Mouse (Mus musculus): ENCODE measurements around the gene Grap. TPM values are rescaled to one million over a fixed set of nuclear protein-coding genes. Genes with fewer than 3 reads are reported as not detected.
"Not testable (repeated sequence)": the region's sequence is repeated elsewhere in the genome, so short reads cannot be mapped to it uniquely, and the experiment has no call there.

Gene Grap
- polyA plus RNA-seq, 1 experiment from 2014 or later: 4.8 TPM

GRCm38 (mm10) chr11:61639601-61640177 lies 13.4 kb upstream of the Grap start:
- Histone ChIP-seq H3K4me2 (no peak overlapping the region), H3K36me3 (no peaks in the 10 kb centered on the region), H3K4me3 (replicated peaks) (no peak overlapping the region), H3K9ac (no peak overlapping the region), H3K27ac (no peak overlapping the region), H3K4me1 (replicated peaks) (no peaks in the 10 kb centered on the region; the same call in 1 of the 2 replicates), H3K9me3 (replicated peaks) (no peaks in the 10 kb centered on the region), H3K27me3 (peaks cover 22% of the 10 kb centered on the region)
- DNase-seq (no peak), ATAC-seq (ENCODE audit: low read depth) (no peak)
- 78% methylated on average over 6 of the region's 6 CpGs for WGBS (ENCODE audit: insufficient replicate concordance)

DNA sequence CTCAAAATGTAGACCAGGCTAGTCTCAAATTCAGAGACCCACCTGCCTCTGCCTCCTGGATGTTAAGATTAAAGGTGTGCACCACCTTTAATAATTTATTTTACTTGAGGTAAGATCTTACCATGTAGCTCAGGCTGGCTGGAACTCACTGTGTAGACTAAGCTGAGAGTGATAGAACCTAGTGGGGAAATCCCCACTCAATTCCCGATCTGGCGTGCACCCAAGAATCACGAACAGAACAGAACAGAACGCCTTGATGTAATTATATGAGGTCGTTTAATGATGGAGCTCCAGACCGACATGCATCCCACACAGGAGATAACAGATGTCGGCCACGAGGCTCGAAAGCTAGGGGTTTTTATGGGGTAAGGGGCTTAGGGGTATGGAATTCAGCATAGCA lies 12.5 kb upstream of the Grap start:
- DNase-seq: not testable (repeated sequence)

DNA sequence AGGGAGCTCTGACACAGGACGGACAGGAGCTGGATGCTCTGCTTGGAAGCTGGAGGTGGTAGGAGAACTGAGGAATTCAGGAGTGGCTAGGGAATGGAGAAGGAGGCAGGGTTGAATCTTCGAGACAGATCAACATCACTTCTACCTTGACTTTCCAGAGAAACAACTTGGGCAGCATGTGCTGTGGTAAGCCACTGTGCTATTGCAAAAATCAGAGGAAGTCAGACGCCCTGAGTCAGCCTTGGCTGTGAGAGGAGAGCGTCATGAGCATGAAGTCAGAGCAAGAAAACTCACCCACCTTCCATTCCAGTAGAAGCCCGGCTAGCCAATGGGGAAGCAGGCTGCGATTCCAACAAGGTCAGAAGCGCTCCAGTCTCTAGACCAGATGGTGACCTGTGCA lies 11.0 kb upstream of the Grap start:
- H3K9me3 ChIP-seq (replicated peaks): no peaks in the 10 kb centered on the region
- DNase-seq (no peak), ATAC-seq (ENCODE audit: low read depth) (no peak)
- H3K4me1 ChIP-seq (replicated peaks): no peaks in the 10 kb centered on the region; the same call in 1 of the 2 replicates
- no peak overlapping the region for H3K4me3 ChIP-seq (replicated peaks)
- no peaks in the 10 kb centered on the region for H3K36me3 ChIP-seq
- WGBS (ENCODE audit: insufficient replicate concordance): 46% methylated on average over 7 of the region's 7 CpGs
- no peak overlapping the region for H3K9ac ChIP-seq
- peaks cover 17% of the 10 kb centered on the region; the same call in 1 of the 2 replicates for H3K27me3 ChIP-seq
- no peak overlapping the region for H3K27ac ChIP-seq
- no peak overlapping the region for H3K4me2 ChIP-seq

More for the DNA sequence above, 12.5 kb upstream of the Grap start:
- H3K9me3 ChIP-seq (replicated peaks); H3K9ac ChIP-seq; H3K27ac ChIP-seq; ATAC-seq (ENCODE audit: low read depth); H3K36me3 ChIP-seq; H3K4me2 ChIP-seq; H3K4me1 ChIP-seq (replicated peaks); H3K4me3 ChIP-seq (replicated peaks): not testable (repeated sequence)
- H3K27me3 ChIP-seq: peaks cover 17% of the 10 kb centered on the region
- 63% methylated on average over 9 of the region's 9 CpGs for WGBS (ENCODE audit: insufficient replicate concordance)

- no peaks in the 10 kb centered on the region; the same call in 1 of the 2 replicates for H3K4me1 ChIP-seq (replicated peaks)
- H3K9me3 ChIP-seq (replicated peaks): no peaks in the 10 kb centered on the region
- ATAC-seq (ENCODE audit: low read depth) (no peak), DNase-seq (no peak)
- no peak overlapping the region for H3K27ac ChIP-seq
- no peaks in the 10 kb centered on the region for H3K36me3 ChIP-seq
- peaks cover 10% of the 10 kb centered on the region; the same call in 1 of the 2 replicates for H3K27me3 ChIP-seq
- 56% methylated on average over 5 of the region's 5 CpGs for WGBS (ENCODE audit: insufficient replicate concordance)
- H3K9ac ChIP-seq: no peak overlapping the region
- no peak overlapping the region for H3K4me2 ChIP-seq
- H3K4me3 ChIP-seq (replicated peaks): no peak overlapping the region
Measured at GRCm38 (mm10) chr11:61643184-61643961, 9.7 kb upstream of the Grap start.

- Histone ChIP-seq H3K4me3 (replicated peaks) (no peak overlapping the region), H3K9ac (no peak overlapping the region)
- no peak for DNase-seq
Measured at GRCm38 (mm10) chr11:61644576-61645326, 8.3 kb upstream of the Grap start.

GRCm38 (mm10) chr11:61645357-61645857 lies 7.7 kb upstream of the Grap start:
- no peak overlapping the region for H3K4me2 ChIP-seq
- H3K4me3 ChIP-seq (replicated peaks): no peak overlapping the region
- H3K9ac ChIP-seq: no peak overlapping the region
- DNase-seq: no peak
- H3K36me3 ChIP-seq: no peaks in the 10 kb centered on the region
- H3K27me3 ChIP-seq: 0 out of 2 replicates have a peak, but pooled peaks cover 4% of the 10 kb centered on the region
- WGBS (ENCODE audit: insufficient replicate concordance): 55% methylated on average over 5 of the region's 5 CpGs
- H3K27ac ChIP-seq: no peak overlapping the region
- no peaks in the 10 kb centered on the region; the same call in 1 of the 2 replicates for H3K4me1 ChIP-seq (replicated peaks)
- H3K9me3 ChIP-seq (replicated peaks): no peaks in the 10 kb centered on the region
- no peak for ATAC-seq (ENCODE audit: low read depth)

More at GRCm38 (mm10) chr11:61644576-61645326, 8.3 kb upstream of the Grap start:
- ATAC-seq (ENCODE audit: low read depth): no peak
- H3K4me1 ChIP-seq (replicated peaks): no peaks in the 10 kb centered on the region; the same call in 1 of the 2 replicates
- H3K27me3 ChIP-seq: 0 out of 2 replicates have a peak, but pooled peaks cover 5% of the 10 kb centered on the region
- H3K4me2 ChIP-seq: no peak overlapping the region
- no peak overlapping the region for H3K27ac ChIP-seq
- 58% methylated on average over 11 of the region's 11 CpGs for WGBS (ENCODE audit: insufficient replicate concordance)
- no peaks in the 10 kb centered on the region for H3K9me3 ChIP-seq (replicated peaks)
- H3K36me3 ChIP-seq: no peaks in the 10 kb centered on the region

GRCm38 (mm10) chr11:61646499-61647039 lies 6.5 kb upstream of the Grap start:
- DNase-seq (no peak), ATAC-seq (ENCODE audit: low read depth) (no peak)
- Histone ChIP-seq H3K27ac (no peak overlapping the region), H3K27me3 (0 out of 2 replicates have a peak, but pooled peaks cover 4% of the 10 kb centered on the region), H3K36me3 (no peaks in the 10 kb centered on the region), H3K4me1 (replicated peaks) (no peaks in the 10 kb centered on the region; the same call in 1 of the 2 replicates), H3K4me3 (replicated peaks) (no peak overlapping the region), H3K9ac (no peak overlapping the region), H3K4me2 (no peak overlapping the region), H3K9me3 (replicated peaks) (no peaks in the 10 kb centered on the region)
- 52% methylated on average over 2 of the region's 2 CpGs for WGBS (ENCODE audit: insufficient replicate concordance)

DNA sequence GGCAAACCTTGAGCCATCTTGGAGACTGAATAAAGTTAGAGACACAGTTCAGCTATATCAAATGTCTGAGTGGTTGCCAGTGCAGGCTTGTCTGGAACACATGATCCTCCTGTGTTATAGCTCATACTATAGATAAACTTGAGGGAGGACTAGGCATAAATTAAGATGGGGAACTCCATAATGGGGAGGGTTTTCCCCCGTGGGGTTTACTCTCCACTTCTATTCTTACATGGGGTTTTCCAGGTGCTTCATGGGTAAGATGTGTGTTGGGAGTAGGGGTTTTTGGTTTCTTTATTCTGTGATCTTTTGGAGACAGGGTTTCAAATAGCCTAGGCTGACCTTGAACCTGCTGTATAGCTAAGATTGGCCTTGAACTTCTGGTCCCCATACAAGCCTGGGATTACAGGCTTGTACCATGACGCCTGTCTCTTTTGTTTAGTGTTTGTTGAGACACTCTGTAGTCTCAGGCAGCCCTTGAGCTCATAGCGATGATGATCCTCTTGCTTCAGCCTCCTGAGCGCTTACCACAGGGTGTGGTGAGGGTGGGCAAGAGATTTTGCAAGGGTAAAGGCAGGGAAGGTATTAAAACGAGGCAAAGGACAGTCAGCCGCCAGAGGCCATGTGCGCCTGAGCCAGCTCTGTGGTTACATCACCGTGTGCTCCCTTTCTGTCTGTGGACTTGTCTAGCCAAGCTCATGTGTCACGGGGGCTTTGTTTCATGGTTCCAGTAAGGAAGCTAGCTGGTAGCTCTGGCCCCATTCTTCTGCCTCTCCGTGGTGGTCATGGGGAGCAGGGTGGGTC lies 5.8 kb upstream of the Grap start:
- Histone ChIP-seq H3K9me3 (replicated peaks) (no peaks in the 10 kb centered on the region), H3K9ac (no peak overlapping the region), H3K27me3 (no peaks in the 10 kb centered on the region), H3K4me1 (replicated peaks) (no peaks in the 10 kb centered on the region; the same call in 1 of the 2 replicates), H3K4me2 (no peak overlapping the region), H3K36me3 (no peaks in the 10 kb centered on the region), H3K27ac (no peak overlapping the region), H3K4me3 (replicated peaks) (no peak overlapping the region)
- 43% methylated on average over 10 of the region's 10 CpGs for WGBS (ENCODE audit: insufficient replicate concordance)
- ATAC-seq (ENCODE audit: low read depth) (no peak), DNase-seq (no peak)

- no peaks in the 10 kb centered on the region for H3K27me3 ChIP-seq
- ATAC-seq (ENCODE audit: low read depth): no peak
- no peak overlapping the region for H3K4me3 ChIP-seq (replicated peaks)
- no peak overlapping the region for H3K4me2 ChIP-seq
- H3K27ac ChIP-seq: no peak overlapping the region
- no peaks in the 10 kb centered on the region; the same call in 1 of the 2 replicates for H3K4me1 ChIP-seq (replicated peaks)
- WGBS (ENCODE audit: insufficient replicate concordance): 36% methylated on average over 6 of the region's 6 CpGs
- no peaks in the 10 kb centered on the region for H3K36me3 ChIP-seq
- DNase-seq: no peak
- H3K9me3 ChIP-seq (replicated peaks): no peaks in the 10 kb centered on the region
- H3K9ac ChIP-seq: no peak overlapping the region
Measured at GRCm38 (mm10) chr11:61647956-61648748, 4.9 kb upstream of the Grap start.

- Histone ChIP-seq H3K4me1 (replicated peaks) (no peaks in the 10 kb centered on the region), H3K27ac (no peak overlapping the region), H3K9ac (no peak overlapping the region), H3K36me3 (no peaks in the 10 kb centered on the region), H3K4me2 (no peak overlapping the region), H3K9me3 (replicated peaks) (no peaks in the 10 kb centered on the region), H3K27me3 (no peaks in the 10 kb centered on the region), H3K4me3 (replicated peaks) (no peak overlapping the region)
- WGBS (ENCODE audit: insufficient replicate concordance): 43% methylated on average over 7 of the region's 7 CpGs
- ATAC-seq (ENCODE audit: low read depth) (no peak), DNase-seq (no peak)
Measured at GRCm38 (mm10) chr11:61648749-61649115, 4.3 kb upstream of the Grap start.

All from liver, embryonic 13.5 days (tissue).